Mouse (Mus musculus) T-helper 17 cell (primary cell): ENCODE data around the gene Vmn1r17.
"Not testable (repeated sequence)": the region's sequence is repeated elsewhere in the genome, so short reads cannot be mapped to it uniquely, and the experiment has no call there.

Experiments
- in situ Hi-C, 2 experiments: fragments of 300-600 bp; cut with MboI, MseI; formaldehyde crosslinking; loops; 1 replicate in 1 of 2; 2 replicates in 1 of 2; pipeline ENCODE4 v1.15.1; 2025; ENCODE audit warnings: high pct_unique_total_duplicates in 2 of 2

Gene Vmn1r17

DNA sequence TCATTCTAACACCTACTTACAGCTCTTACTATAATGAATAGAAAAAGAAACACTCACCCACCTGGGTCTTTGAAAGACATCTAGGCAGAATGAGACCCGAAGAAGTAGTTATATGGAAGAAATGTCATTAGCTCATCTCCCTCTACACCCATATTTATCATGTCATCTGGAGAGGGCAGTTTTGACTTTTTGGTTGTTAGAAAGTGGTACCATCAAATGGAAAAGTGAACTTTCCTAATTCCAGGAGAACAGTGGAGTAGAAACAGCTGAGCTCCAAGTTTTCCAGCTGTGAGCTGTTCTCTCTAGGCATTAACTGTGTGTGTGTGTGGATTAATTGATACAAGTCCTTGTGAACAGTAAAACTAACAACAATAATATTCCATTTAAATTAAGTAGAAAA is at the start of gene Vmn1r17:
TSS of gene Vmn1r17 (minus strand) at position 101 of the 400 bp plus-strand sequence.
- in situ Hi-C loops = no loop called here

DNA sequence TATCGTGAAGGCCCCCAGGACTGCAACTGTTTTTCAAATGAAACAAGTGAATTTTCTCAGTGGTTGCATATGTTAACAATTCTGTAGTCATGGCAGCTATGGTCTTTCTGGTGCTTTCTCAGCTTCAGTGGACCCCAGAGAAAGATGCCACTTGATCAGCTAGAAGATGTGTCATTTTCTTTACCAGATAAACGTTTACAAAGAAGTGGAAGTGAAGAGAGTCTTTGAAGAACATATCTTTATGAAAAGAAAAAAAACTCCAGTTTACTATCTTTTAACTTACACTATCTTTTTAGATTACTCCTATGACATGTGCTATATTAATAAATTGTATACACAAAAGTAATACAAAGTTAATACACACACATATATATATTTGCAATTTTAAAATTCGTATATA is 40.0 kb upstream of the Vmn1r17 start, which contains the start of gene Vmn1r19:
TSS of gene Vmn1r19 (plus strand) at position 301 of the 400 bp plus-strand sequence.
- in situ Hi-C loops = not testable (repeated sequence)

DNA sequence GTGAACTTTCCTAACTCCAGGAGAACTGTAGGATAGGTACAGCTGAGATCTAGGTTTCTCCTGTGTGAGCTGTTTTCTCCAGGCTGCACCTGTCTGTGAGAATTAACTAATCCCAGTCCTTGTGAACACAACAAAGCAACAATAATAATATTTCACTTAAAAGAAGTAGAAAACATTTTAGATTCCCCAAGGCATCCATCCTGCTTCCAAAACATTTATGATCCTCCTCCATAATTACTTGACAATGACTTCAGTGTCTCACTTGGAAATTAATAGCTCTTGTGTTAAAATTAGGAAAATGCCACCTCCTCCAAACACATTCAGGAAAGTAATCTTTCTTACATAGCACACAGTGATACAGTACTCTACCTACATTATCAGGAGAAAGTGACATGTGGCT is 32.2 kb upstream of the Vmn1r17 start, which contains the start of gene Vmn1r18:
TSS of gene Vmn1r18 (minus strand) at position 101 of the 400 bp plus-strand sequence.
- in situ Hi-C loops = loop anchor here in 1 of 2 experiments (10.0 kb wide), 1 partner anchor 651 kb away; no protein-coding TSS in a partner anchor

DNA sequence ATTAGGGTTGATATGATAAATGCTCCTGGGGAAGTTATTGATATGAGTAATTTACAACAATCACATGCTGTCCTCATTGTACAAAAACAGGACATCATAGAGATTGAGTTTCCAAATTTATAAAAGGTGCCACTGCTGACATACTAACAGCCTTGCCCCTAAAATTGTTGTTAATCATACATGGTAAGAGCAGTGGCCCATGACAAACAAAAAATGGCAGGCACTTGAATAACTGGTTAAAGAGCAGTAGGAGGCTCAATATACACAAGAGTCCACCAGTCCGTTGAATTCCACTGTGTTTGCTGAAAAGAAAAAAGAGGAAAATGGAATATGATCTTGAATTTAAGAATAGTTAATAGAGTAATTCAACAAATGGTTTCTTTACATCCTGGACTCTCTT is 4.0 kb upstream of the Vmn1r17 start:
- in situ Hi-C loops = no loop called here

DNA sequence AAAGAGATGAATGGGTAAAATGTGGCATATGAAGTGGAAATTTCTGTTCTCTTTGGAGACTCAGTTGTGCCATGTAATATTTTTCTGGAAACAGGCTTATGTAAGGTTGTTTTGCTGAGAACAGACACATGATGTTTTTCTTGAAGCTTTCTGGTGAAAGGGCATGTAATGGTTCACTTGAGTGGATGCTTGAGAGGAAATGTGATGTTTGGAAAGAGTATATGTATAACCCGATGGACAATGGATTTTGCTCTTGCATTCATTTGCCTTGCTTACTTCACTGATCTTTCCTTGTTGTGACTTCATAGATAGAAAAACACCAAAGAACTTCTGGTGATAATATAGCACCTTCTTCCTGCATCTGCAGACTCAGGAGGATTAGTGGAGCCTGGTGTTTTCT is 2.3 kb upstream of the Vmn1r17 start:
- in situ Hi-C loops = not testable (repeated sequence)

DNA sequence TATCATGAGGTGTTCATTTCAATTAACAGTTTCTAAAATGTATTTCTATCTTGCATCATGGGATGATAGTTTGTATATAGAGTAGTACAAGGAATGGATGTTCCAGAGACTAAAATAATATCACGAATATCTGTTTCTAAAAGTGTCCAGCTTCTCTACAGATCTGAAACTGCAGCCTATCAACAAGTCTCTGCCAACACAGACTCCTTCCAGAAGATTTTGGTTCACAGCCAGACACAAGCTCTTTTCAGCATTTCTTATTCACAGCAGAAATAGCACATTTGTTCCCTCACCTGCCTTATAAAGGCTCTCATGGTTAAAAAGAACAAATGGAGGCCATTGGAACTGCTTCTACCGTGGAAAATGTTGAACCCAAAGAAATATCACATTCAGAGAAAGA is 6.7 kb downstream of the Vmn1r17 start:
- in situ Hi-C loops = no loop called here

DNA sequence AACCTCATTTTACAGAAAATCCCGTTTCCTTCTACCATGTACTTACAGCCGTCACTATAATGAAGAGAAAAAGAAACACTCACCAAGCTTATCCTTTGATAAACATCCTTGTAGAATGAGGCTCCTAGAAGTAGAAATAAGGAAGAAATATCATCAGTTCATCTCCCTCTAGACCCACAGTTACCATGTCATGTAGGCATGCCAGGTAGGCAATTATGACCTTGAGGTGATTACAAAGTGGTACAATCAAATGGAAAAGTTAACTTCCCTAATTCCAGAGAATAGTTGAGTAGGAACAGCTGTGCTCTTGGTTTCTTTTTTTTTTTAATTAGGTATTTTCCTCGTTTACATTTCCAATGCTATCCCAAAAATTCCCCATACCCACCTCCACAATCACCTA is 34.1 kb downstream of the Vmn1r17 start, which contains the start of gene Vmn1r16:
TSS of gene Vmn1r16 (minus strand) at position 101 of the 400 bp plus-strand sequence.
- in situ Hi-C loops = no loop called here

DNA sequence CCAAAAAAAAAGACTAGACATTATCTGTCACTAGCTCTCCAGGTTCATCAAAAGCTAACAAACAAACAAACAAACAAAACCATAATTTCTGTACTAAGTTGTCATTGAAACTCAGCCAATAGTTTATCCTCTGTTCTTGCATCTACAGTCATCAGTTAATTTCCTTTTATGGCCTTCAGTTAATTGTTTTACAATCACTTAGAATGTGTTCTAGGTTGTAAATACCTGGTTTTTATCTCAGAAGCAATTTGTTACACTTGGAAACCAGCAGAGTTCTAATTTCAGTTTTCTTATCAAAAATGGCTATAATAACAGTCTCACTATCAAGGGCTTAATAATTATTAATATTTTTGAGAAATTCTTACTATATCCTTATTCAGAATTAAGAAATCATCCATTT is 37.4 kb downstream of the Vmn1r17 start:
- in situ Hi-C loops = no loop called here
